Mouse (Mus musculus) left cerebral cortex, postnatal 4 days (tissue): ENCODE results near the gene Ceacam12. TPM values are rescaled to one million over a fixed set of nuclear protein-coding genes. Genes with fewer than 3 reads are reported as not detected.
"Not testable (repeated sequence)": the region's sequence is repeated elsewhere in the genome, so short reads cannot be mapped to it uniquely, and the experiment has no call there.

Experiments used
- DNase-seq: peaks from one replicate; pipeline ENCODE4 v3.0.0-alpha.2; 2022
- intact Hi-C: fragments of 180-260 bp; cut with DNase I; formaldehyde crosslinking; loops from one replicate; pipeline ENCODE4 v1.15.1; 2025
- microRNA-seq: library from miRNA; unstranded; fragments of <30 nt; microRNA quantifications from one replicate; pipeline ENCODE4 v1.2.0, GENCODE M21; 2022
- total RNA-seq, 2 experiments: library from RNA; stranded (reverse); gene quantifications; 2 replicates each; pipeline ENCODE4 v1.2.3; 2021

The Ceacam12 gene
- not detected for total RNA-seq

DNA sequence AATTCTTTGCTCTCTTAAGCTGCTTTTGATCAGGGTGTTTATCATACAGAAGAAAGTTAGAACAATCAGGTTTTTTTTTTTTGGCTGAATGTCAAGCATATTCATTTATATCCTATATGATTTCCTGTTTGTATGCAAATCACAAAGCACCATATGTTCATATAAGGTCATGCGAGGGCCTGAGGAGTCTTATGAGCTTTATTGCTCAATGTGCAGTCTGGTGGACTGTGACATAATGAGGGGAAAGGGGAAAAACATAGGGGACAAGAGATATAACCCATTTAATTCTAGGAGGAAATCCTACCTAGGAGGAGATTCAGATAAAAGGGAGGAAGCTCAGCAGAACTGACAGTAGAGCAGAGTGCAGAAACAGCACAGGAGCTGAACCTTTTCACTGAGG is at the start of gene Ceacam12:
Gene Ceacam12, plus strand, starts transcription at position 301 of the 400 bp plus-strand sequence.
- no peak for DNase-seq
- intact Hi-C loops: no loop called here

DNA sequence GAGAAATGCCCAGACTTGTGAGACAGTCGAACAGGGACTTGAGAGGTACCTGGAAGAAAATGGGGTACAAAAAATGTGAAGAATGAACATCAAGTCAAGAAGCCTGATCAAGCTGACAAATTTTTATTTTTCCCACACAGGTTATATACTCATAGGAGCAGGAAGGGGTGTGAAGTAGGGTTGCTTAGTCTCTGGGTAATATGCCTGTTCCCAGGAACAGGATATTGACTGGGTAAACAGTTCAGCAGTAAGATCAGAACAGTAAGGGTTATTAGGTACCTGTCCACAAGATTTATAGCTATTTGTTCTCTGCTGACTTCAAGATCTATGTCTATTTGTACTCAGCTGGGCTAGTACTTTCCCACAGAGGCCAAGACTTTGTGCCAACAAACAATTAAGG is 8.1 kb downstream of the Ceacam12 start:
- intact Hi-C loops, DNase-seq: not testable (repeated sequence)

DNA sequence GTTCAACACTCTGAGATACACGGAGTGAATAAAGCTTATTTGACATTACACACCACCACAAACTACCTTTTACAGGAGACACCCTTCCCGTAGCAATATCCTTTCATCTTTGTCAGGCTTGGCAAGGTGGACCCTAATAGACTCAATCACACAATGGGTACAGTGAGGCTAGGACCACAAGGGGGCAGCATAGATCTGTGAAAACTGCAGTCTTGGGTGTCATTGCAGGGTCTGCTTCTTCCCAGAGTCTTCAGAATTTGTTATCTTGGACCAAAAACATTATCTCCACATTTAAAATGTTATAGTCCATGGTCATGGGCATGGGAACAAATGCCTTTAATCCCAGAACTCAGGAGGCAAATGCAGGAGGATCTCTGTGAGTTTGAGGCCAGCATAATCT is 35.1 kb downstream of the Ceacam12 start:
- no peak for DNase-seq
- intact Hi-C loops: no loop called here

Small RNA genes lying within 50 kb of the gene (microRNA-seq; reads per million reads assigned to microRNA genes)
- gene Gm22414: not detected

Other genes starting within 250 kb of the Ceacam12 start
- not detected for gene Gm5155, start 194.2 kb upstream of the Ceacam12 start, total RNA-seq
- gene Ceacam11, start 93.8 kb upstream of the Ceacam12 start, total RNA-seq: not detected
- not detected for gene Ceacam13, start 56.0 kb upstream of the Ceacam12 start, total RNA-seq
- gene Igfl3, start 110.6 kb downstream of the Ceacam12 start, total RNA-seq: not detected
- gene Mill1, start 179.4 kb downstream of the Ceacam12 start, total RNA-seq: not detected